Mouse (Mus musculus) gastrocnemius, postnatal 14 days (tissue): ENCODE data around the gene Fam20a. TPM values are rescaled to one million over a fixed set of nuclear protein-coding genes. Genes with fewer than 3 reads are reported as not detected.

Experiments used
- DNase-seq: peaks from one replicate; pipeline ENCODE4 v3.0.0; 2021; ENCODE audit warnings: mixed read lengths
- intact Hi-C: fragments of 180-260 bp; cut with DNase I; formaldehyde crosslinking; loops from one replicate; pipeline ENCODE4 v1.15.1; 2025; ENCODE audit warnings: low total_unique reads
- total RNA-seq, 2 experiments: library from RNA; stranded (reverse); gene quantifications; 2 replicates each; pipeline ENCODE4 v1.2.3; 2021

Fam20a gene
- total RNA-seq, 2 experiments from 2014 or later: 3.5 to 4.0 TPM

DNA sequence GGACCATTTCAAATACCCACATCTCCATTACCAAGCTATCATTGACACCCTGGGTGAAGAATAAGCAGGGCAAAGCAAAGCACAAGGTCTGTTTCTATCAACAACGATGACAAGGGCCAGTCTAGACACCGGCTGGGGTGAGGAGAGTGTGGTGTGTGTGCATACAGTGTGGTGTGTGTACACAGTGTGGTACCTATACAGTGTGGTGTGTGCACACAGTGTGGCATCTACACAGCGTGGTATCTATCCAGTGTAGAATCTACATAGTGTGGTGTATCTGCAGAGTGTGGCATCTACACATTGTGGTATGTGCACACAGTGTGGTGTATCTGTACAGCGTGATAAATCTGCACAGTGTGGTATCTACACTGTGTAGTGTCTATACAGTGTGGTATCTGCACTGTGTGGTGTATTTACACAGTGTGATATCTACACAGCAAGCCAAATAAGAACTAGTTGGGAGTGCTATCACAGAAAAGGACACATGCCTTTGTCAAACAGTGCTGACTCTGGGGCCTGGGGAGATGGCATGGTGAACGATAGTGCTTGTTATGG lies 24.9 kb downstream of the Fam20a start:
- no peak for DNase-seq

DNA sequence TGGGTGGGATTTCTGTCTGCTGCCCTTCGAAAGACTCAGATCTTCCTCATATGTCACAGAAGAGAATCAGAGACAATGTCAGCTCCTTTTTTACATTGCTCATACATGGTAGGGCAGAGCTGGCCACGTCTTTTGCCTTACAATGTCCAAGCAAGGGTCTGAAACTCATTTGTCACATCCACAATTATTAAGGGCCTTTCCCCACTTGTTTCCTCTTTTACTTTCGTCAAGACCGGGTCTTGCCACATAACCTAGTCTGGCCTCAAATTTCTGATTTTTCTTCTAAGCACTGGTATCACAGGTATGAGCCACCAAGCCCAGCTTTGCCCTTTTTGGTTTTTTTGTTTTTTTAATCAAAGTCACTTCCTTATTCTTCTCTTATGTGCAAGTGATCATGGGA lies 25.6 kb downstream of the Fam20a start:
- intact Hi-C loops: no loop called here

More for the DNA sequence above, 24.9 kb downstream of the Fam20a start:
- intact Hi-C loops: no loop called here

DNA sequence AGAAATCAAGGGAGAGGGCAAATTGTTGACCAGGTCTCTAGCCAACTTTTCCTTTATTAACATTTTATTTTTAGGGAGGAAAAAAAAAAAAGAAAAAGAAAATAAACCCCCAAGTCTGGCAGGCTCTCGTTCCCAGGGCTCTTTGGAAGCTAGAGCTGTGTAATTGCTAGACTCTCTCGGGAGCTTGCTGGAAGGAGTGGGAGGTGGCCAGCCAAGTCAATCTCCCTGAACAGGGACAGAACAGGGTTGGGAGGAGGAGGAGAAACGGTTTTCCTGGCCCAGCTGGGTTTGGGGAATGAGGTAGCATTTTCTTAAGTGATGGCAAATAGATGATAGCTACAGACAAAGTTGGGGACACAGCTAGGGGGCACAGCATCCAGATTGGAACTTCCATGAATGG lies 29.3 kb downstream of the Fam20a start:
- DNase-seq: peak; percentile 64
- intact Hi-C loops: no loop called here

More for the DNA sequence above, 25.6 kb downstream of the Fam20a start:
- DNase-seq: no peak

DNA sequence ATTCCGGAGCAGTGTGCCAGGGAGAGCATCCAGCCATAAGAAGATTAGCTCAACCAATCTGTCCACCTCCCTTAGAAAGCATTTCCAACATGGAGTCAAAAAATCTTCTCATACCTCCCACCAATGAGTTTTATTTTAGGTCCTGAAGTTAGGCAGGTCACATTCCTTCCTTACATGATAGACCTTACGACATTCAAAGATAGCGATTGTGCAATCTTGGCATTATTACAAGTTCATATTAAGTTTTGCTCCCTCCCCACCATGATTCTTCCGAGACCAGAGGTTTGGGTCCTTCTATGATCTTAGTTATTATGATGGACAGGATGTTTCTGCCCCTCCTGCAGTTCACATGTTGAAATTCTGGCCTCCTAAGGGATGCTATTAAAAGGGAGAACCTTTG lies 32.5 kb downstream of the Fam20a start:
- DNase-seq: no peak
- intact Hi-C loops: no loop called here

DNA sequence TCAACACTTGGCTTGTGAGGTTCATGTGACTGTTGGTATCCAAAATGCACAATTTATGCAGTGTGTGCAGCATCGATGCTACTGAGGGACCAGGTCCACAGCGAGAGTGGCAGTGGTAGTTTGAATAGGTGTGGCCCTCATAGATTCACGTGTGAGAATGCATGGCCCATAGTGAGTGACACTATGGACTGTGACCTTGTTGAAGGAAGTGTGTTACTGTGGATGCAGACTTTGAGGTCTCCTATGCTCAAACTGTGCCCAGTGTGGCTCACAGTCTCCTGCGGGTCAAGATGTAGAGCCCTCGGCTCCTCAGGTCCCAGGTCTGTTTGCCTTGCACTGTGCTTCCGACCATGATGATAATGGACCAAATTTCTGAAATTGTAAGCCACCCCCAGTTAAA lies 39.9 kb downstream of the Fam20a start:
- no peak for DNase-seq
- intact Hi-C loops: no loop called here

DNA sequence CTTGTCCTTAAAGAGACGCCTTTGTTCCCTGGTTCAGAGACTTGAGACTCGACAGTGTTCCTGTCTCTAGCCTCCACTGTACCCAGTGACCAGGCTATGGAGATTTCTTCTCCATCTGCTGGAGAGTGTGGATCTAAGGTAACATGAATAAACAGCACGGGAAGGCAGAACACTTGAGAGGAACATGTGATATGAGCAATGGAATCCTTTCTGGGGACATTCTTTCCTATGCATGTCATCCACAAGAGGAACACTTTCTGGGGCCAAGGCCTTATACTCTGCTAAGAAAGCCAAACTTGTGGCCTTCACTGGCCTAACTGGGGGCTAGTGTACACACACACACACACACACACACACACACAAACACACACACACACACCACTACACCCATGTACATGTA lies 40.5 kb downstream of the Fam20a start:
- intact Hi-C loops: no loop called here
- DNase-seq: no peak

DNA sequence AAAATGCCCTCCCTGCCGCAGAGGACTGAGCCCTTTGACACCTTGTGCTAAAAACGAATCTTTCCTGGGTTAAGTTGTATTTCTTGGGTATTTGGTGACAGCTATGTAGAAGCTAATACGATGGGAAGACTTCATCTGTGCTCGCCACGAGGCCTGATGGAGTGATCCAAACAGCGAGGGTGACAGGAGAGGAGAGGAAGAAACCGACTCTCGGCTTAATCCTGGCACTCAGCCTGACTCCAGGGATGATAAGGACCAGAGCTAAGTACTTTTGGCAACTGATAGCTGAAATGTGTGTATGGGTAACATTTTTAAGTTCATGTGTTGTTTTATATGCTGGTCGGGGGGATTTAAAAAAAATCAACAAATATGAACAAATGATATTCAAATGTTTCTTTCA lies 41.1 kb downstream of the Fam20a start:
- DNase-seq: no peak
- intact Hi-C loops: no loop called here

DNA sequence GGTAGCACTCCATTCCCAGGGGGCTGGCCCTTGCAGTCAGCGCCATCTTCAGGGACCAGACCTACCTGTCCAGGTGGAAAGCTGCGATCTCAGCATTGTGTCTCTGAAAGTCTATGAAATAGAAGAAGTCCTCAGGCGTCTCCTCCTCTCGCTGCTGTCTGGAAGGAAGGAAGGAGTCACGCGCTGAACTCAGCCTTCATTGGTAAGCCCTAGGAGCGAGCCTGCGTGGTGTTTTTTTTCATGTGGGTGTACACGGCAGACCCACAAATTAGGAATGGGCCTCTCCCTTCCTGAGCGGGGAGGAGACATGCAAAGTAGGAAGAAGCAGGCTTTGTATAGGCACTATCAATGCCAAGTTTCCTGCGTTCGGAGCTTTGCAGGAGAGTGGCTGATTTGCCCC lies 43.8 kb downstream of the Fam20a start:
- DNase-seq: no peak
- intact Hi-C loops: loop anchor here (5.0 kb wide), 1 partner anchor 39 kb away; no protein-coding TSS in a partner anchor

DNA sequence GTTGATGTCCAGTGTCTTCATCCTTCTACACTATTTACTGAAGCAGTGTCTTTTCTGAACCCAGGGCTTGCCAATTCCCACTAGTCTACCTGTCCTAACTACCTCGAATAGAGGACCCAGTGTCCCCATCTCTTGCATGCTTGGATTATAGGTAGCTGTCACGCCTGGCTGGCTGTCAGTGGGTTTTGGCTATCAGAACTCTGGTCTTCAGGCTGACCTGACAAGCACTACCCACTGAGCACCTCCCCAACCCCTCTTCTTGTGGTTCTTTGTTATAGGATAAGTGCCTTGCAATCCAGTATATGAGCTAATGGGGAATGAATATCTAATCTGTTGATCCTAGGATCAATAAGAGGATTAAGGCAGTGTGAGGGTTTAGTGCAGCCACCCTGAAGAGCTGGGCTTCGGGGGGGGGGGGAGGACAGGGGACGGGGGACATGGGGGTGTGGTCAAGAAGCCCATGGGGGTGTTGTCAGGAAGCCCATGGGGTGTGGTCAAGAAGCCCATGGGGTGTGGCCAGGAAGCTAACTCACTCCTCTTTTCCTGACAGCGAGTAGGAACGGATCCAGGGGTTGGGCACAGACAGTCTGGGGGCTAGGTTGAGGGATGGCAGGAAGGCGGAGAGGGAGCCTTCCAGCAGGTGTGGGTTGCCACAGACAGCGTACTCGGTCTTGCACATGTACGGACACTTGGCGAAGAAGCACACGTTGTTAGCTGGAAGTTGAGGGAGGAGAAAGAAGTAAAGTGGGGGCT lies 45.3 kb downstream of the Fam20a start:
- intact Hi-C loops: loop anchor here (5.0 kb wide), 1 partner anchor 41 kb away; no protein-coding TSS in a partner anchor
- no peak for DNase-seq

DNA sequence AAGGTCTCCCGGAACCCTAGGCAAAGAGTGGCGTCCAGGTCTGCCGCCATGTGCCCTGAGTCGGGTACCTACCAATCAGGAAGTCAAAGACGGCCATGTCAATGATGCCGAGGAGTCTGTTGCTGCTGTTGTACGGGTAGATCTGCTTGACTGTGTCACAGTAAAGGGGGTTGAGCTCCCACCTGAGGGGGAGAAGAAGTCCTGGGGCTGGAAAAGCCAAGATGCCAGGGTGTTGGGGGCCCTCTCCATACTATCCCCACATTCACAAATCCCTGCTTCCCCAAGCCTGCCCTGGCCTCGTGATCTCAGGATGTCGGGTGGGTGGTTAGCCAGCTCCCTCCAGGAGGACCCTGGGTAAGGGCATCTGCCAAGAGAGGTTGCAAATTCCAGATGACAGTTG lies 46.3 kb downstream of the Fam20a start:
- DNase-seq: no peak
- intact Hi-C loops: loop anchor here (5.0 kb wide), 1 partner anchor 42 kb away; no protein-coding TSS in a partner anchor

DNA sequence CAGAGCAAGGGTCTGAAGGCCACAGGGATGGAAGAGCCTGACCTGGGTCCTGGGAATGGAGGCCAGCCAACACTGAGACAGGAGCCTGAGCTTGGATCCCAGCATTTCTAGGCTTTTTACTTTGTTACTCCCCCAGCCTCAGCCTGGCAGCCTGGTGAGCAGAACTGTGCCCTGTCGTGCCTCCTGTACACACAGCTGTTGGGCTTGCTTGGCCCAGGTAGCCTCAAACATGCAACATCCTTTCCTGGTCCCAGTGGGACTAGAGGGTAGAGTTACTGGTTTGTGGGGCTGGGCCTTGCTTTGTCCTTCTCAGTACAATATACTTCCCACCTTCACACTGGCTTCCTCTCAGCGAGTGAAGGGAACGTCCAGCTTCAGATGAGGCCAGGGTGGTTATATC lies 46.9 kb downstream of the Fam20a start:
- no peak for DNase-seq
- intact Hi-C loops: loop anchor here (5.0 kb wide), 1 partner anchor 42 kb away; no protein-coding TSS in a partner anchor

DNA sequence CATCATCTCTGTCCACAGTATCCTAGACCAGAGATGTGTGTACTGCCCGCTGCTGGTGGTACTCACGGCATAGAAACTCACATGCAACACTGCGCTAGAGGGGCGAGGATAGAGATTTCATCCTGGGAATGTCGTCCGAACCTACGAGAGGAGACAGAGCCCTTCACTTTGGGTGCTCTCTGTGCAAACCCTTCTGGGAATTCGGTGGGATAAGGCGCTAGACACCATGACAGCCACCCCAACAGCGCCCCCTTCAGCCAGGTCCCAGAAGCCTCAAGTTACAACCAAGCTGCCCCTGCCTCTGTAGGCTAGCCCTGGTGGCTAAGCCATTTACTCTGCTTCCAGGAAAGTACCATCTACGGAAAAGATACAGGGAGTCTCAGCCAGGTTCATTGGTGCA lies 47.5 kb downstream of the Fam20a start:
- intact Hi-C loops: loop anchor here (5.0 kb wide), 1 partner anchor 188 kb away; no protein-coding TSS in a partner anchor
- no peak for DNase-seq

DNA sequence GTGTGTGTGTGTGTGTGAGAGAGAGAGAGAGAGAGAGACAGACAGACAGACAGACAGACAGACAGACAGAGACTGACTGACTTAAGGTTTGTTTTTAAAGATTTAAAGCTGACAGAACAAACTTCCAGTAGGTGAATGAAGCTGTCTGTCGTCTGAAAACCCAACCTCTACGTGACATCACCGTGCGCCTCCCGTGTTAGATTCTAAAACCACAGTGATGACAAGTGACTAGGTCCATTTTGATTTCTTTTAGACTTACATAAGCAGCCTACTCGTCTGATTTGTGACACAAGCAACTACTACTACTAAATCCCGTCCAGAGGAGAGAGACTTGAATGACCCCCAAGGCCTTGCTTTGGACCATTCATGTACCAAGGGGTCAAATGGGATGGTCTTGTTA lies 48.3 kb downstream of the Fam20a start:
- intact Hi-C loops: loop anchor here (5.0 kb wide), 1 partner anchor 189 kb away; no protein-coding TSS in a partner anchor
- no peak for DNase-seq

DNA sequence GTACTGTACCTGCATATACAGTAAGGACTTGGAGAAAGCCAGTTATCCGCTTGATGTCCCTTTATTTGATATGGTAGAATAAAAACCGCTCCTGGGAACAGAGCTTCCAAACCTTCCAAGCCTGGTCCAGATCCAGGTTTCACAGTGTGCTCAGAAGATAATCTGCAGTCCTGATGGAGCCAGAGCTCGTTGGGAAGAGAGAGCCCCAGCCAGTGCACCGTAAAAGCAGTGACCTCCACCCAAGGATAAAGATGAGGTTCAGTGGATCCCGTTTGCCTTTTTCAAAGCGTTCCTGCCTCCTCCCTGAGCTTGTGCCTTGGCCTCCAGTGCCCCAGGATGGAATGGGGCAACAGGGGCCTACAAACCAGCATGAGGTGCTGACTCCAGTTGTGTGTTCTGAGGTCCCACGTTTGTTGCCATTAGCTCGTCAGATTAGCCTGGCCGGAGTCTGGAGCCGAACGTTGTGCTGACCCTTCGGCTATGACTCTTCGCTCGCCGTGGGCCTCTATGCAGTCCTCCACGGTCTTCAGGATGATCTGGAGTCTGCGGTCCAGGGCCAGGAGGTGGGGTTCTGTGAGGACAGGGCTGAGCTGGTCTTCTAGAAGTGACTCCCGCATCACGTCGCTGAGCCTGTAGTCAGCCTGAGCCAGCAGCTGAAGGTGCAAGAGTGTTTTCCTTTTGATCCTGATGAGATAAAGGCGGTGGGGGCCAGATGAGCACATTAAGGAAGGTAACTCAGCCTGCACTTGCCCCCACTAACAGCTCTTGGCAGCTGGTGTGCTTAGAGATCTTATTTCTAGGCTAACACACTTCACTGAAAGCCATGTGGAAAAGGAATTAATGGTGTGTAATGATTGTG lies 49.0 kb downstream of the Fam20a start:
- intact Hi-C loops: loop anchor here (5.0 kb wide), 1 partner anchor 189 kb away; no protein-coding TSS in a partner anchor
- peak; percentile 33 for DNase-seq

DNA sequence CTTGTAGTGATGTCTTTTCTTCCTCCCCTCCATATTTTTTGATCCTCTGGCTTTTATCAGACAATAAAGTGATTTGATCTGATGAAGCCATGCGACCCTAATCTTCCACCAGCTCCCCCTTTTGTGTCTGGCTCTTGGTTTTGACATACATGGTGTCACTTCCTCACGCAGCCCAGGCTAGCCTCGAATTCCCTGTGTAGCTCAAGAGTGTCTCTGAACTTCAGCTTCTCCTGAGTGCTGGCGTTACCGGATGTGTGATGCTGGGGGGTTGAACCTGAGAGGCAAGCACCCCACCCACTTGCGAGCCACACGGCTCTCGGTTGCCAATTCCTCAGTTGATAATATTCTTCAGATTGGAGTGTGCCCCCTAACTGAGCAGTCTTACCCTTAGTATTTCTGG lies 49.7 kb downstream of the Fam20a start:
- DNase-seq: no peak
- intact Hi-C loops: loop anchor here (5.0 kb wide), 1 partner anchor 190 kb away; no protein-coding TSS in a partner anchor

DNA sequence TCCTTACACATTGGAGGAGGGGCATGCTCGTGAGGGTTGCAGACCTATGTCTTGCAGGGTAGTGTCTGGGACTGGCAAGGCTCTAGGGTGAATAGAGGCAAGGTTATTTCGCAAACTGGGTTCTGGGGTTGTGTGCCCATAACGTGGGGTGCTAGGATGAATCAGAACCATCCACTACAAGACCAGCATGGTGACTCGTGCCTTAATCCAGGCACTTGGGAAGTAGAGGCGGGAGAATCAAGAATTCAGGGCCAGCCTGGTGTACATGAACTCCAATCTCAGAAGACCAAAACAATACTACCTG lies 50.1 kb downstream of the Fam20a start:
- DNase-seq: no peak
- intact Hi-C loops: loop anchor here (5.0 kb wide), 1 partner anchor 190 kb away; no protein-coding TSS in a partner anchor

DNA sequence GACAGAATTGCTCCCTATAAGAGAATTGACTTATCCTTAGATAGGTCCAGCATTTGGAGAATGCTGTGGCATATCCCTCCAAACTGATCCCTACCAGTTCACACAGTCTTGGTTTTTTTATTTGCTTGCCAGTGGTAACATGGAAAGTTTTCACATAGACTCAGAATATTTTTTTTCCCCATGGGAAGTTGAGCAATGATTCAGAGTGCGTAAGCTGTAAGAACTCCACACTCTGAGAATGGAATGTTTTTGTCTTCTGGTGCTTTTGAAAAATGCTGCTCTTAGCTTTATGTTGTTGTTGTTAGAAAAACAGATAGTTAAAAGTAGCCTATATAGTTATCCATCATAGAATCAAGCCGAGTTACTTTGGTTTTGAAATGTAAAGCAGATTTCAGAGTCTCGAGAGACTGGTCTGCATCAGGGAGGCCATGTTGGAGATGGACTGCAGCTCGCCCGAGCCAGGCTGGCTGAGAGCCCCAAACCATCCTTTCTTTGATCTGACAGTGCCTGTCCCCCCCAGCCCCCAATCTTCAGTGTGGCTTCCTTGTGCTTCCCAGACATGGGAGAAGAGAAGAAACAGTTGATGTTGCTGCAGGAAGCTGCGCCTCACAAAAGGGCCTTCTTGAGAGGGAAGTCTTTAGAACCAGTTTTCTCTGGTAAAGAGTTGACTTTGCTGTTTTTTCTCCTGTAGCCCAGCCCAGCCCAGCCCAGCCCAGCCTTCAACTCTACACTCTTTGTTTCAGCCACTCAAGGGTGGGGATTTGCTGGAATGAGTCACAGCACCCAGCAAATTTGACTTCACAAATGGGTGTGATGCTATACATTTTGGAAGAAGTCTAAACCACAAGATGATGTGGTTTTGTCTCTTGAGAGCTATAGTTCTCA lies 50.7 kb downstream of the Fam20a start:
- intact Hi-C loops: loop anchor here (5.0 kb wide), 1 partner anchor 191 kb away; no protein-coding TSS in a partner anchor

DNA sequence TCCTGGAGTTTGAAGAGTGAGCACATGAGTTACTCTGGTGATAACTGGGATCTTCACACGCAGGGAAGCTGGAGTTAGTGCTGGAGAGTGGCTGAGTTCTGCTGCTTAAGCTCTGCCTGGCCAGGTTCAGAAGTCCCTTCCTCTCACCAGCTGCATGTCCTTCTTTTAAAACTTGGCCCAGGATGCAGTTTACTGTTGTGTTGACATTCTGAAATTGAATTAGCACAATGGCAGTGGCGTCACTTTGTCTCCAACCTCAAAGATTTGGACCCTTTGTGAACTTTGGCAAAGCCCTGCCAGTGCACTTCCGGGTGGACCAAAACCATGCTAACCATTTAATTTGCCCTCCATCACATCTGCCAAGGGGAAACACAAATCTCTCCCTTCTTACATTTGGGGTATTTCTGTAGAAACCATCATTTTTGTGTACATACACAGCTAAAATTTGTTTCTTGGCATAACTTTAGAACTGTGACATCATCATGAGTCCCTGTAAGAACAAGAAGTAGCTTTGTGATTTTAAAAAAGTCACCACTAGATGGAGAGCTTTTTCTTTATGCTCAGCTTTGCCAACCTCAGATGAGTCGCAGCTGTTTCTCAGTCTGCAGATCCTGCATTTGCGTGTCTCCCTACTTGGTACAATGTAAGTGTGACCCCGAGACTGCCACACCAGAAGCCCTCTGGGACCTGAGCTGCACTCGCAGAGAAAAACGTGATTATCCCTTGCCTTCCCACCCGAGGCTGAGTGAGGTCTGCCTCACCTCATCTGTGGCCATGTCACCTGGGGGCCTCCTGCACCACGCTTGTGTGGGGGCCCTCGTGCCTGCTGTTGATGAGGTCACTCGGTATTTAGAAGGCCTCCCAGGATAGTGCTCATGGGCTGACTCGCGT lies 51.8 kb downstream of the Fam20a start:
- intact Hi-C loops: loop anchor here (5.0 kb wide), 1 partner anchor 192 kb away; no protein-coding TSS in a partner anchor

More for the DNA sequence above, 50.7 kb downstream of the Fam20a start:
- no peak for DNase-seq

More for the DNA sequence above, 51.8 kb downstream of the Fam20a start:
- no peak for DNase-seq
